Mouse (Mus musculus): Measurements from ENCODE around the gene Plcb4.
"Not testable (repeated sequence)": the region's sequence is repeated elsewhere in the genome, so short reads cannot be mapped to it uniquely, and the experiment has no call there.

Gene Plcb4

DNA sequence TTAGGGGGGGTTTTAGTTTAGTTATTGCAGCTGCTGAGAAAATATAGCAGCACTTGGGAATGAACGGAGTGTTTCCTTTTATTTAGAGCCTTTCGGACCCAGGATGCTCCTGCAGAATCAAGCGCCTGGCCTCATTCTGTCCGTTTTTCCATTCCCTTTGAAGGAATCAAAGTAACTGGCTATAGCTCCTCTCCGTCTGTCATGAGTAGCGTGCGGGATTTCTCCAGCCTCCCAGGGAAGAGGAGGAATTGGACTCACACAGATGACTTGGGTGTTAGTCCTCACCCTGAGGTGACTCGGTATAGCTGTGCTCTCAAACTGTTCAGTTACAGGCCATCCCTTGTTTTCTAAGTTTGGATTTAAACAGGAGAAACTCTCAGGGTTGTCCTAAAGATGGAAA, 14.8 kb downstream of the Plcb4 start:
- DNase-seq (ENCODE audit: low spot score in 2 of 2) = no peak

DNA sequence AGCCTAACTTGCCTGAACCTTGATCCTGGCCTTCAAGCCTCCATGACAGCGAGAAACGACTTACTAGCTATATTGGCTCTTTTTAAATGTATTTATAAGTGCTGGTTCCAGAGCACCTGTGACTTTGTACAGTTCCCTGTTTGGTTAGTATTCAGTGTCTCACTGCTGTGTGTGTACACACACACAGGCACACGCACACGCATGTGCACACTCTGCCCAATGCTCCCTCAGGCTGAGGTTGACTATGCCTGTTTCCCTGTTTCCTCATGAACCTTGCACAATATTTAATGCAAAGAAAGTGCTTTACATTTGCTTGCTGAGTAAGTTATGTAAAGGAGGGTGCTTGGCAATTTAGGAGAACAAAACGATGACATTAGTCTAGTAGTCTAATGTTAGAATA, 16.5 kb downstream of the Plcb4 start:
- no peak for DNase-seq (ENCODE audit: low spot score in 2 of 2)

DNA sequence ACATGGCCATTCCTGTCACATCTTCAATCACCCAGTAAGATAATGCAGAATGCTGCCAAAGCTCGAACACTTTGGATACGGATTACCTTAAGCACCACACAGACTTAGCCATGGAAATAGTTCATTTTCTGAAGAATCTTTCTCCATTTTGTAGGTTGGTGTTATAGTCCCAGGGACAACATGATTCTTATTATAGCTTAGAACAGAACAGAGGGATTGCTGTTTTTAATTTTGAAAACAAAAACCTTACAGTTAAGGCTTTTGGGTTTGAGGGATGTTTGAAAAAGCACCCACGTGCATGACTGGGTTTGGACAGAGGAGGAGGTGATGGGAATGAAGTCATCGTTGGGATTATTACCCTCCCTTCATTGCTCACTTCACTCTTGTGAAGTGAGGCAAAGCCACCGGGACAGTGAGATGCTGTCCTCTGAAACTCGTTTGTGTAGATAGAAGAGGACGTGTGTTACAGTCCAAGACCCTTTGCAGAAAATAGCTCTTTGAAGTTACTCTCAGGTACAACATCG, 18.2 kb downstream of the Plcb4 start:
- DNase-seq (ENCODE audit: low spot score in 2 of 2) = no peak

DNA sequence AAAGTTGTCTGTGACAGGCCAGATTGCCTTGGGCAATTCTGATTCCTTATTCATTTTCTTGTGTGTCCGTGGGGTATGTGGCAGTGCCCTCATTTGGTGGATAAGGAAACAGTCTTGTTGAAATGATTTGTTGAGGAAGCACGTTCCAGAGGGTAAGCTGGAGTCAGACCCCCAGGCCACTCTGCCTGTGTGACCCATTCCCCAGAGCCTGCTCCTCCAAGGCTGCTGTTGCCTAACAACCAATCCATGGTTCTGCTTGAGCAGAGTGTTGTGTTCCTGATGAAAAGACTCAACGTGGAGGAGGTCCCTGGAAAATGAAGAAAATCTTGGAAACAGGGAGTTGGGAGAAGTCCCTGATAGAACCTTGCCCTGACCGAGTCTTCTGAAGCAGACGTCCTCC, 18.8 kb downstream of the Plcb4 start:
- no peak for DNase-seq (ENCODE audit: low spot score in 2 of 2)

GRCm38 (mm10) chr2:135680001-135680400, 21.2 kb downstream of the Plcb4 start:
- no peak for DNase-seq (ENCODE audit: low spot score in 2 of 2)

DNA sequence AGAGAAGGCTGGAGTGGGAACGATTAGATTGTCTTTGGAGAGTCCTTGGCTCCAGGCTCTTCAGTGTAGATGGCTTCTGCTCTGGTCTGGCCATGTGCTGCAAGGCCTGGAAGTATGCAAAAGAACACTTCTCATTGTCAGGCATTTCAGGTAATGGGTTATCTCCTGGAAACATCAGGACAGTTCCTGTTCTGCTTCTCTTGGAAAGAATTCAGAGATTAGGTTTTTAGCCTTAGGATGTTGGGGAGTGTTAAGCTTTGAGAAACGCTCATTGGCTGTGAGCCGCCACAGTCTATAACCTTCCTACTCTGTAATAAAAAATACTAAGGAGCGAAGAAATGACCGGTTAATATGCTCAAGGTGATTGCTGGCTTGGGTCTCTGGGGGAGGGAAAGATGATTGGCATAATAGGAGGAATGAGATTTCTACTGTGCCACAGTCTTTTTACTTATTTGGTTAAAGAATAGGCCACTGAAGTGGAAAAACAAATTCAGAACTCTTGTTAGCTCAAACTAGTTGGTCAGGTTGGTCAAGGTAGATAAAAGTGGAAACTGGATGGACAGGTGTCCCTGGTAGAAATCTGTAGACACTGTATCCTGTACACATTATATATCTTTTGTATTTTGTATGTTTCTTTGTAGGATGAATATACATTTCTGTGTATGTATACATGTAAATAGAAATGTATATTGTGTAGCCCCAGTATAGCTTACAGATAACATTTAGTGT, 21.8 kb downstream of the Plcb4 start:
- DNase-seq (ENCODE audit: low spot score in 2 of 2) = no peak

DNA sequence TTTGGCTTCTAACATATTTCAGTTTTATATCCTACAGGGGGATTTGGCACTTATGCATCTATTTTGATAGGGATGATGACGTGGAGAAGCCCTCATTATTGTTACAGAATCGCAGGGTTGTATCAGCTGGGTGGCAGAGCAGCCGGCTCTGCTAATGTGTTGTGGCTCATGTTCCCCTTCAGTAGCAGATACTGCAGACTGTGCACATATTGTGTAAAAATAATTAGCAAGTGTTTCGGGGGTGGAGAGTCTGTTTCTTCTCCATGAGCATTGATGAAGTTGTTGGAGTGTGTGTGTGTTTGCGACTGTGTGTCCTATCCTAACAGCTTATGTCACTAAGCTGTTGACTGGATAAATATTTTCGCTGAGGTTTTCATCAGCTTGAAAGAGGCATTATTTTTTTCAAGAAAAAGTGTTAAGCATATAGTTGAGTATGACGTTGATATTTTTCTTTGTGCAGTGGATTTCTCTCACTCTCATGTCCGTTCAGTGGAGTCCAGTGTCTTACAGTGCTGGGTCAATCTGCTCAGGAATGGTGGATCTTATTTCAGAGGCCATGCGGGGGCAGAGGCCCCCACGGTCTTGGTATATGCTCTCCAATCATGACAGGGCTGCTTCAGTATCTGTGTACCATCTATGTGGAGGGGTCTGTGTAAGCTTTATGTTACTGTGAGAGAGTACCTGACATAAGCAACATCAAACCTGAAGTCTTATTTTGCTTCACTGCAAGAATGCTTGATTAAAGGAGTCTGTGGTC, 25.1 kb downstream of the Plcb4 start:
- no peak for DNase-seq (ENCODE audit: low spot score in 2 of 2)

- no peak for DNase-seq (ENCODE audit: low spot score in 2 of 2)
These were observed 27.9 kb downstream of the Plcb4 start for GRCm38 (mm10) chr2:135686692-135687091.

GRCm38 (mm10) chr2:135687585-135687984, 28.8 kb downstream of the Plcb4 start:
- DNase-seq (ENCODE audit: low spot score in 2 of 2) = no peak

GRCm38 (mm10) chr2:135692568-135693488, 34.0 kb downstream of the Plcb4 start:
- DNase-seq (ENCODE audit: low spot score in 2 of 2) = peak; percentile 3 to 6

- no peak for DNase-seq (ENCODE audit: low spot score in 2 of 2)
These were observed 42.0 kb downstream of the Plcb4 start for GRCm38 (mm10) chr2:135700686-135701413.

- no peak for DNase-seq (ENCODE audit: low spot score in 2 of 2)
These were observed 45.9 kb downstream of the Plcb4 start for GRCm38 (mm10) chr2:135704673-135705072.

- no peak for DNase-seq (ENCODE audit: low spot score in 2 of 2)
These were observed 48.5 kb downstream of the Plcb4 start for GRCm38 (mm10) chr2:135707305-135707704.

GRCm38 (mm10) chr2:135708386-135708785, 49.6 kb downstream of the Plcb4 start:
- no peak for DNase-seq (ENCODE audit: low spot score in 2 of 2)

DNA sequence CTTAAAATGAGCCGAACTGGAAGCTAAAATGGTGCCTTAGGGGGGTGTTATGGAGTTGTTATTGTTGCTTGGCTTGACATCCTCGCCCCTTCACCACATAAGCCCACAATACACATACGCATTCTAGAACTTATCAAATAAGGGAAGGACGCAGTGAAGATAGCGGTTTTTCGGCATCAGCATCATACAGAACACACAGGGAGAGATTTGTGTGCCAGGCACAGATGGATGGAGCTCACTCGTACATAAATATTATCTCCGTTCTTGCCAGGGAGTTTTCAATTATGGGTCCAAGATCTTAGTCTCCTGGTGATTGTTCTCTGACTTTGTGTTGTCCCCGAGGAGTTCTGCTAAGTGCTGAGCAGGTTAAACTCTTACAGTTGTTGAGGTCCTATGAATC, 50.0 kb downstream of the Plcb4 start:
- no peak for DNase-seq (ENCODE audit: low spot score in 2 of 2)

- DNase-seq (ENCODE audit: low spot score in 2 of 2) = not testable (repeated sequence)
These were observed 50.9 kb downstream of the Plcb4 start for GRCm38 (mm10) chr2:135709736-135710135.

DNA sequence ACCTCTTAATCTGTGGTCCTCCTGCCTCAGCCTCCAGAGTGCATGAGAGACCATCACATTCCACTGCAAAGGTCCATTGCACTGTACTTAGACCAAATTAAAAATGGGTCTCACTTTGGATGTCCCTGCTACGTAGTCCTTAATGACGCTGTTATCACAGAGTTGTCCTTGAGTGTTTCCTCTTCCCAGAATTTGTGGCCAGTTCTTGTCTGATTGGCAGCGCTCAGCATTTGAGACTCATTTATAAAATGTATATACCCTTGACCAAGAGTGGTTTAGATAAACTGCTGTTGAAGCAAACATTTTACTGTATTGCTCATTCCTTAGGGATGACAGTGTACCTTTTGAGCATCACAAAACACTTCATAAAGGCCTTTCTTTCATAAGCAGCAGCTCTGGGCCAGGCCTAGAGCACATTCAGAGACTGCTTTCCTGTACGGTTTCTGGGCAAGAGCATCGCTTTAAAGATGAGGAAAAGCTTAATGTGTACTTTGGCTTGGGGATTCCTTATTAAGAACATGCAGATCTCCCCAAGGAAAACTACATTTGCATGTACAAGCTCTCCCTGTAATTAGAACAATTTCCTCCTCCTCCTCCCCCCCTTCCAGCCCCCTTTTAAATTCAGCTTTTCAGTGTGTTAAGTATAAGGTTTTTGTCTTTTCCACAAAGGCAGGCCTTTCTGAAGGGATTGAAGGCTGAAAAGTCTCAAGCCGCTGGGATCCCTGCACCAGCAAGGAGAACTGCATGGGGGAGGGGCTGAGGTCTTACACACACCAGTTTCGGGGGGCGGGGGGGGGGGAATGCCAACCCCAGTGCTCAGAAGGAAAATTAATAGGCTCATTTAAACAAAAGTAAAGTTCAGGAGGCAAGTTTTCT, 52.5 kb downstream of the Plcb4 start:
- DNase-seq (ENCODE audit: low spot score in 2 of 2) = no peak

- DNase-seq (ENCODE audit: low spot score in 2 of 2) = no peak
These were observed 53.1 kb downstream of the Plcb4 start for GRCm38 (mm10) chr2:135711925-135712288.

DNA sequence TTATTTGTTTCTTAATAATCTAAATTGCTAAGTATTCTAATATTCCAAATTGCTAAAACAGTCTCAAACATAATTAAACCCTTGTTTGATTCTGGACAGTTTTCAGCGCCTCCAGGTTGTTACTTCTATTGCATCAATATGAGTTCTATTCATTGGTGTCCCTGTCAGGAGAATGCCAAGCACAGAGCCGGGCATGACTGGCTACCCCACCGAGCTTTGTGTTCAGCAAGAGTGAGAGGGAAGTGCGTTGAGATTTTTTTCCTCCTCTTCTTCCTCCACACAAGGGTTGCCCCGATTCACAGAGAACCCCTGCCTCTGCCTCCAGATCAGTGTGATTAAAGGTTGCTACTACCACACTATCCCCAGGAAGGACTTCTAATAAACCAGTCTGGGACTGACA, 53.5 kb downstream of the Plcb4 start:
- no peak for DNase-seq (ENCODE audit: low spot score in 2 of 2)

DNA sequence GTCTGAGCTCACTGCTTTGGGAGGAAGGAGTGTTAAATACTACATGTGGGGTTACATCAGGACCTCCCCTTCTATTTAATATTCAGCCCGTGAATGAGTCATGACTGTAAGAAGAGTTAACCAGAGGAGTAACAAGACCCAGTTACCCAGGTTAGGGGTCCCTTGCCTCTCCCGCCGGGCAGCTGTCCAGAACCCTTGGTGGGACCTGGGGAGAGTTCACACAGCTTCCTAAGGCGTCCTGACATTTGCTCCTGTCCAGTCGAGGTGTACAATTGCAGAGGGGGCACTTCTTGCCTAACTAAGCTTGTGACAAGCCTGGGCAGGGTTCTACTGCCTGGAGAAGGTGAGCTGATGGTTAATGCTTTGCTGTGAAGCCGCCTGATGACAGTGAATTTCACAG, 54.1 kb downstream of the Plcb4 start:
- DNase-seq (ENCODE audit: low spot score in 2 of 2) = no peak
